Mouse (Mus musculus) C2C12 (cell line): ENCODE data around the gene Trim29.

Source experiments
- CEBPB ChIP-seq: IDR thresholded peaks from one replicate; pipeline ENCODE4 v1.6.1; 2011; ENCODE audit warnings: low read depth, mild to moderate bottlenecking, control low read depth, moderate library complexity
- CTCF ChIP-seq: IDR thresholded peaks from one replicate; pipeline ENCODE4 v1.5.1; 2011; ENCODE audit not compliant: control insufficient read depth, insufficient read depth, insufficient read length
- FOSL1 ChIP-seq: IDR thresholded peaks from one replicate; pipeline ENCODE4 v1.8.0; 2011; ENCODE audit warnings: mild to moderate bottlenecking, low read length; ENCODE audit not compliant: poor library complexity, insufficient read depth, severe bottlenecking
- MAX ChIP-seq: IDR thresholded peaks from one replicate; pipeline ENCODE4 v1.6.1; 2011; ENCODE audit warnings: mild to moderate bottlenecking, control low read depth
- MYOG ChIP-seq: IDR thresholded peaks from one replicate; pipeline ENCODE4 v1.6.1; 2011; ENCODE audit not compliant: control insufficient read depth, insufficient read length; ENCODE audit errors: extremely low read depth
- USF1 ChIP-seq: IDR thresholded peaks from one replicate; pipeline ENCODE4 v1.6.1; 2011; ENCODE audit warnings: low read depth, mild to moderate bottlenecking, control low read depth, moderate library complexity

DNA sequence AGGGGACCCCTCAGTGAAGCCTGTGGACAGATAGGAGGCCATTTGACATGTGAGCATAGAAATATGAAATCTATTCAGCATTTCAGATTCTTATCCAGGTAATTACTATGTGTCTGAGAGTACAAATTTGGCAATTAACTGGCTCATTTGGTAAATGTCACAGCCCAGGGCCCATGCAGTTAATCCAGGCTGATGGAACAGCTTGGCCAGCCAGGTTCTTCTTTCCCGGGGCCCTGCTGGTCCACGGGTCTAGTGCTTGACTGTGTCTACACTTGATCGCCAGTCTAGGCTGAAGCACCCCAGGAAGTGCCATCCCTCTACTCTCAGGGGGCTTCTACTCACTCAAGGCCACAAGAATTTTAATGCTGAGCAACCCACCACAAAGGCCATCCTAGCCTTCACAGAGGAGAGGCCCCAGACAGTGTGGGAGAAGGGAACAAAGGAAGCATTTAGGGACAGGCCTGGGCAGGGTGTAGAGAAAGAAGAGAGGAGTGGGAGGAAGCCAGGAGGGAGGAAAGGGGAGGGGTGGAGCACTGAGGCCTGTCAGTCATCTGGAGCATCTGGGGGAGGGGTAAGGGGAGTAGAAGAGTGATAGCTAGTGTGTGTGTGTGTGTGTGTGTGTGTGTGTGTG, 4.8 kb downstream of the Trim29 start:
- no peak for TF ChIP-seq CTCF
- TF ChIP-seq USF1: no peak
- TF ChIP-seq MYOG: no peak
- no peak for TF ChIP-seq FOSL1
- TF ChIP-seq MAX: no peak
- no peak for TF ChIP-seq CEBPB
